Mouse (Mus musculus): ENCODE data around the gene Rbfox1. TPM values are rescaled to one million over a fixed set of nuclear protein-coding genes. Genes with fewer than 3 reads are reported as not detected.

Gene Rbfox1
- total RNA-seq, 2 experiments from 2014 or later: 186 to 195 TPM

DNA sequence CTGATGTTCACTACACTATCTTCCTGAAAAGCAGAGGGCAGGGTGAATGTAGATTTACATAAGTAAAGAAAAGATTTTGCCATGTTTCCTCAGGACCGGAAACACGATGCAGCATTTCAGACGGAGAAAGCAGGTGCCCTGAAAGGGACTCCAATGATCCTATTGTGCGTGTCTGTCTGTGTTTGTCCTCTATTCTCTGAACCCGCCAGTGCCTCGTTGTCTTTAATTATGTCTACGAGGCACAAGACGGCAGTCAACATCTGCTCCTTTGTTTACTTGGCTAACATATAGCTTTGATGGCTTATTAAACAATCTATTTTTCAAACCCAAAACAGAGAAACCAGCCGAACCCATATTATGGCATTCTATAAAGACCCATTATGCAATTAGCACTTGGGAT, 1167.3 kb downstream of the Rbfox1 start:
- intact Hi-C loops (cut with DNase I): loop anchor here (5.0 kb wide), 1 partner anchor 880 kb away; no protein-coding TSS in a partner anchor
- DNase-seq: no peak

DNA sequence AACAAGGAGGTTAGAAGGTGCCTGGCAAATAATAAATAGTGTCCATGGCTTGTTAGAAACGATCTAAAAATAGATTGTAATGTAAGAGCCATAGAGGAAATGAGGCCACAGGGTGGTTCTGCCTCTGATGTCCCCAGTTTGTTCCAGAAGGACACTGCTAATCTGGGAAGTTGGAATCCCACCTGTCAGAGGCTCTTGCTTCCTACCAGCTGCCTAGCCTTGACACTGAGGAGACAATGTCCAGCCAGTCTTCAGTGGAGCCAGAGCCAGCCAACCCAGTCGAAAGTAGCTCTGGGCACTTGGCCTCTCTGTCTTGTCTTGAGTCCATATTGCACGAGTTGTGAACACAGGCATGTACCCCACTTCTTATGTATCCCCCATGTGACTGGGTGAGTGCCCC, 1172.6 kb downstream of the Rbfox1 start:
- intact Hi-C loops (cut with DNase I): loop anchor here (5.0 kb wide), 1 partner anchor 40 kb away; no protein-coding TSS in a partner anchor
- peak in 1 of 2 experiments; percentile 18 for DNase-seq

DNA sequence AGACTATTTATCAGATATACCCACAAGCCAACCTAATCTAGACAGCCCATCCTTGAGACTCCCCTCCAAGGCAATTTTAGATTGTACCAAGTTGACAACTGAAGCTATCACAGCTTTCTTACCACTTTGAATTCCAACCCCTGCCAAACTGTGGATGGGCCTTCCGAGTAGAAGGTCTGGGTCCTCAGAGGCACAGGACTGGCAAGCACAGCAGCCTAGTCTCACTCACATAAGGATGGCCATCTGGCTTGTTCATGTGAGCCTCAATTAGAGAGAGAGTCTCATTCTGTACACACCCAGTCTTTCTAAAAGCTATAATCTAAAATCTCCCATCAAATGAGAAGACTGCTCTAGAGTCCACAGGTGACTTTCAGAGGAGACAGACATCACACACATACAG, 1173.4 kb downstream of the Rbfox1 start:
- no peak for DNase-seq
- intact Hi-C loops (cut with DNase I): loop anchor here (5.0 kb wide), 1 partner anchor 39 kb away; no protein-coding TSS in a partner anchor

DNA sequence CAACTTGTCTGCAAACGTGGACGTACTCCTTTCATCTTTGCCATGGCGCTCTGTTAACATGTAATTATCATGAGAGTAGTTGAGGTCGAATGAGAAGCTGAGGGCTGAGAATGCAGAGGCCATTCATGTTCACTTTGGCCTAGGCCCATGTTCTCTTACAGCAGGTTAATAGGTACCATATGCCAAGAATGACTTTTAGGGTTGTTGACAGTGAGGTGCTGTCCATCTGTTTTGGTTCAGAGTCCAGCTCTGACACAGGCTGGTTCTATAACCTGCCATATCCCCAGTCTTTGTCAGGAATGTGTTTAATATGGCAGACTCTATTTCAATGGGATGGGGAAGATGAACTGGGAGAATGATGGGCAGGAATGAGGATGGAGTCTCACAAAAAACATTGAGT, 1174.4 kb downstream of the Rbfox1 start:
- intact Hi-C loops (cut with DNase I): loop anchor here (5.0 kb wide), 1 partner anchor 38 kb away; no protein-coding TSS in a partner anchor
- no peak for DNase-seq

DNA sequence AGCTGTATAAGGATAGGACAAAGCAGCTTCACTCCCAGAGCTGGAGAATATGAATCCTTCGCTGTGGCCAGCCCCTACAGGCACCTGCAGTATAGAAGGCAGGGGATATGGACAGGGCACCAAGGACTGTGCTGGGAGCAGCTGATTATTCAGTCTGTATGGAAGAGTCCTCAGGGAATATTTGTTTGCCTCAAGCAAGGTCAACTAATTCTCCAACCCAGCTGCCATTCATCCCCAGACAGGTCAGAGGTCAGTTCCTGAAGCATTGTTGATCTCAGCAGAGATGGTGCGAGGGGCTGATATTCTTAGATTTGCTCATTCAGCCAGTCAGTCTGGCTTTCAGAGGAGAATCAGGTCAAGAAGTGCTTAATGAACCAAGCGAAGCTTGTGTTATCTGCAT, 1175.7 kb downstream of the Rbfox1 start:
- intact Hi-C loops (cut with DNase I): no loop called here
- no peak for DNase-seq

DNA sequence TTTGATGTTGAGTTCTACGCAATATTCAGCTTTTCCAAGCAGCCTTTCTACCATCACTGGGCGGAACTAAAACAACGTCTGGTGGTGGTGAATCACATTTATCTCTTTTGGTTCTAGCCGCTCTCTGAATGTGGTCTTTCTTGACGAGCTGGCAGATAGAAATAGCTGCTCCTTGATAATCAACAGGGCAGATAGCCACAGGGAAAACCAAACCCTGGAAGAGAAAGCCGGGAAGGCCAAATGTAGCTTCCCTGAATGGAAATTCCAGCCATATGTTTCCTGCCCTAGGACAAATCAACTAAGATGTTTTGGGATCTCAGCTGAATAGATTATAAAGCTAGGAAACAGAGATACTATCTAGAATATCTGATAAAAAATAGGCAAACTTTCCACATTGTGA, 1177.4 kb downstream of the Rbfox1 start:
- intact Hi-C loops (cut with DNase I): no loop called here
- no peak for DNase-seq

DNA sequence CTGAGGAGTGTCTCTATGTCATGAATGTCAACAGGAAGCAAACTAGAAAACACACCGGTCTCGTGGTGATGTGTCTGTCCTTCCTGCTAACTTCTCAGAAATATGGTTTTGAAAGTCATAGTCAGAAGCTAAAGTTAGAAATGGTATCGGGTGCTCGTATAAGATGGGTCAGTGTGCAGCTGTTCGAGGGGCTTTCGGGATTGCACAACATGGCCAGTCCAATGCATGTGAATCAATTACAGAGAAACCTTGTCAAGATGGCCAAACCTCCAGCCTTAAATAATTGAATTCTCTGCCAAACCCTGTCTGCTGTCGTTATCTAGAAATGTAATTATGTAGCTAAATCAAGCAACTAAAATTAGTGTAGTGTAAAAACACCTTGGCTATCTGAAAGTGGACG, 1182.0 kb downstream of the Rbfox1 start:
- intact Hi-C loops (cut with DNase I): no loop called here
- no peak for DNase-seq

DNA sequence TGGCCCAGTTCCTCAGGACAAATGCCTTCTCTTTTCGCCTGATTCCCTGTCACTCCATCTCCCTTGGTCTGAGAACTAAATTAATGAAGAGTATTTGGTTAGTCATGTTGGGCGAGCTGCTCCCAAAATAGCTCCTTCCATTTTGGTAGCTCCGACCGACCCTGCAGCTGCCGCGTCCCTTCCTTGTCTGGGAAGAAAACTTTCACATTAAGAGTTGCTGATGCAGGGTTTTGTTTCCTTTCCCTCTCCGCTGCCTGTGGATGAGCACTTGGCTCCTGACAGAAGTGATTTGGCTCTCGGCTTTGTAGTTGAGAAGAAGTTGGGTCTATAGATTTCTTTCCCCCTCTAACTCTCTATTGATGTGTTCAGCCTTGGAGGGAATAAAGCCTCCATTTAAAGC, 1184.4 kb downstream of the Rbfox1 start:
- no peak for DNase-seq
- intact Hi-C loops (cut with DNase I): no loop called here

DNA sequence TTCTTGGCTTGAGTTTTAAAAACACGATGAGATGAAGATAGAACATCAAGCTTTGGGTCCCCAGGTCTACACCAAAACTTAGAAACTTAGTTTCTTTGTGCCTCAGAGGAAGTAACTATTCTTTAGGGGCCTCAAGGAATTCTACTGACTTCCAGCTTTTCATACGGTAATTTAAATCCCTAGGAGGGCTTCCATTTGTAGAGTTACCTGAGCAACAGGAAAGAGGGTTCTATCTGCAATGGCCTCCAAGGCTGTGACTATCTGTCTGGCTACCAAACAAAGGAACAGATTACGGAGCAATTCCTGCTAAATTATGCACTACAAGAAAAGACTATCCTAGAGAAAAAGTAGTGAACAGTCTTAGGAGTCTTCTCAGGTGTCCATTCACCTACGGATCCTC, 1189.6 kb downstream of the Rbfox1 start:
- no peak for DNase-seq
- intact Hi-C loops (cut with DNase I): no loop called here

DNA sequence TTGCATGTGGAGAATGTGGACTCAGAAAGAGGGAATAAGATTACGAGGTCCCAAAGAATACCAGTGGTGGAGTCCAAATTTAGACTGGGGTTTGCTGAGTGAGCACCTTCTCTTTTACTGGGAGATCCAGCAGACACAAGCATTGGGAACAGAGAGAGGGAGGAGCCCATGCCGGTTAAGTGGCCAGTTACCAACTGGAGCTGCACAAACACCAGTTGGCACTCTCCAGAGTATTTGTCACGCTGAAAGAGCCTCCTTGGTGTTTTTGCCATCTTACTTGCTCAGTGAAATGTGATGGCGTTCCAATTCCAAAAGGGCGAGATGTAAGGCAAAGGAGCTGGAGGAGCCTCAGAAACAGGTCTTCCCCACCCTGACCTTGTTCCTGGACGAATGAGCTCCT, 1190.6 kb downstream of the Rbfox1 start:
- no peak for DNase-seq
- intact Hi-C loops (cut with DNase I): no loop called here

DNA sequence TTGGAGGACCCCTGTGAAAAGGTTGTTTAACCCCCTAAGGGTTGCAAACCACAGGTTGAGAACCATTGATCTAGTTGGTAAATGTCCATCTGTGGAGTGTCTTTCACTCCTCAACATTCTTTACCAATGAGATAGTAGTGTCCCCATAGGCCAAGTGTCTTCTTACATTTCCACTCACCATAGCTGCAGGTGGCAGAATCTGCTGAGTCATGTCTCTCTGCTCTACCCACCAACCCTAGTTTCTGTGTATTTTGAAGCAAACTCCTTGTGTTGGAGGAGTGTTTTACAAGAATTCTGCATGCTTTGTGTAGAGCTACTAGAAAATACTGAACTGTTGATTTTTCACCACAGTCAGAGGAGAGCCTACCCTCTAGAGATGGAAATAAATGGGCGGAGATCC, 1191.2 kb downstream of the Rbfox1 start:
- no peak for DNase-seq
- intact Hi-C loops (cut with DNase I): no loop called here

DNA sequence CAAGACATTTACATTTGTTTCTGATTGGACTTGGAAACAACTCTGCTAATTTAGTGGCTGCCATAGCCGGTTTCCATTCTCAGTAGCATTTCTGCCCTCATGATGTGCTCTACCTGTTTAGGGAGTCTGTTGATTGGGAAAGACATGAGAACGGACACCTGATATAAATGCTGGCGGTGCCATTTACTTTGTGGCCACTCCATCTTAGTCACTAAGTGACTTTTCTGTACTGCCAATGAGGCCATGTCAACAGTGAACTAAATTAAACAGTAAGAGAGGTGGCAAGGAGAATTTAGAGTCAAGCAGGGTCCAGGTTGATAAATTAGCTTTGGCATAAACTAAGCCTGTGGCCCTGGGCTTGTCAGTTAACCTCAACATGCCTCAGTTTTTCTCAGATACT, 1191.6 kb downstream of the Rbfox1 start:
- DNase-seq: no peak
- intact Hi-C loops (cut with DNase I): no loop called here

DNA sequence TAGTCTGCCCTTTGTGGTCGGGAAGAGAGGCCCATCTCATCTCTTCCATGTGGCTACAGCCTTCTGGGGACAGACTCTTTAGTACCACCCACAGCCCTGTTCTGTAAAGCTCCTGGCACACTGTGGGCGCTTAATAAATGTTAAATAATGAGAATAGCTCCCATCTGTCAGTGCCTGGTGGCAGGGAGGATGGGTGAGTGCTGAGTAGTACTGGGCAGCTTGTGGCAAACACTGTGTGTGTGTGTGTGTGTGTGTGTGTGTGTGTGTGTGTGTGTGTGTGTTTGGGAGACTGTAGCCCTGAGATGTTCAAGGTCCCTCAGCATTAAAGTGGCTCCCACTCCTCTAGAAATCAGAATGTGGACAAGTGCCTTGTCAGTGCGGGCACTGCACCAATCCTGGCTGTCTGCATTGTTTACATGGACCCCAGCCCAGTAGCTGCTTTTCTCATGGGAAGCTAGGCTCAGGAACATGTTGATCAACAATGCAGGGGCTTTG, 1196.0 kb downstream of the Rbfox1 start:
- intact Hi-C loops (cut with DNase I): no loop called here
- DNase-seq: no peak

DNA sequence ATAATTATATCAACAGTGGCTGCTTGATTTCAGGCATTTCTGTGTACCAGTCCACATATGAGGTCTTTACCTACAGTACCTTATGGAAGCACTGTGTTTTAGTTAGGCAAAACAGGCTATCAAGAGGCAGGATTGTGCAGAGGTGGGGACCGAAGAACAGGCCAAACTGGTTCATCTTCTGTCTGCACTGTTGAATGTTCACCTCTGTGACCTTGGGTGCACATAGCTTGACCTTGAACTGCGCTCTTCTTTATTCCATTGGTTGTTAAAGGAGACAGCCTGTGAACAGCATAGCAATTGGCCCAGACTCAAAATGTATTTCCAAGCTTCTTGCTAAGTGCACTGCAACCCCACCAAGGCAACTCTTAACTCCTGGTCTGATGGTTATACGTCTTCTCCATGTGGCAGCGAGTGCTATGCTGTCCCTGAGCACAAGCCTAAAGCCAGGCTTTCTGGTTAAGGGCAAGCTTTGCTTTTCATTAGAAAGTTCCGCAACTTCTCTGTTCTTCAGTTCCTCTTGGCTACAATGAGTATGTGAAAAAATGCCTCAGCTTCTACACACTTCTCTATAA, 1196.6 kb downstream of the Rbfox1 start:
- intact Hi-C loops (cut with DNase I): no loop called here
- no peak for DNase-seq

DNA sequence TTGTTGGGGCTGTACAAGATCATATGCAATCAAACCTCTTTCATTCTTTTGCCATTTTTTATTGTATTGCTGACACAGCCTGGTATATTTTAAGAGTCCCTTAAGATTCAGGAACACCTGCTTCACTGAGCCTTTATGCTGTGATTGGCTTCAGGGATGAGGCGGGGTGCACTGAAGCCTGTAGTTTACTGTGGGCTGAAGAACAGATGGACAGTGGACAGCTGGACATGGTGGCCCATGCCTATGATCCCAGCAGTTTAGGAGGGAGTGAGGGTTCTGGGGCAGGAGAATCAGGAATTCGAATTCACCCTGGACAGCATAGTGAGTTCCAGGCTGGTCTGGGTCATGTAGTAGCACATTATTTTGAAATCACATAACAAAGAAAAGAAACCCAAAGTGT, 1198.8 kb downstream of the Rbfox1 start:
- intact Hi-C loops (cut with DNase I): no loop called here

DNA sequence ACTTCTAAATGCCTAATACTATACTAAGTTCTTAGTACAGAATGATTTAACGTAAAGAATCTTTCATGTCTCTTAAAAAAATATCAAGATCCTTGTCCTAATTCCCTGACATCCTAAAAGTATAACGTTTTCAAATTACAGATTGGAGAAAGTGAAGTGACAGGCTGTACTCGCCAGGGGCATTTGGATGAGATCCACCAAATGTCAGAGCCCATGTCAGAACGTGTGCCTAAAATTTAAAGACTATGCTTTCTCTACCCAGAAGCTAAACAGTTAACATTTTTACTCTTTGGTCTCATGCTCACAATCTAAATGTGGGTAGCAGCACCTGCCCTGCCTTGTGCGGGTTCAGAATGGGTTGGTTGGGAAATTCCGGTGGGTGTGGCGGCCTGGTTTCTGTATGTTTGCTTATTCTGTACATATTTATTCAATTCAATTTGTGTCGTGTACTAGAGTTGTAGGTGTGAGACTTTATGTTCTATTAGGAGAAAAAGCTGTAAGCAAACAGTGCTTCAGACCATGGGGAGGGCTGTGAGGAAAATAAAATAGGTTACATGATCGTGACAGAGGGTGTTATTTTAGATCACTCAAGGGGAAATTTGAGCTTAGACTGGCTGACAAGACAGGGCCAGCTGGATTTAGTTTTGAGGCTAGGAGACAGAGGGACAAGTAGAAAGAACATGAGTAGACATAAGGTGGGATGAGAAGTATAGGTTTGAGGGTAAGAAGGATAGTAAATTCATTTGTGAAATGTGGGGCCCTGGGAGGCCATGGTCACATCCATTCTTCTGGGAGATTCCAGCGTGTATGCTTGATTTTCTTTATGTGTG, 1203.7 kb downstream of the Rbfox1 start:
- no peak for DNase-seq
- intact Hi-C loops (cut with DNase I): no loop called here

More for the DNA sequence above, 1198.8 kb downstream of the Rbfox1 start:
- DNase-seq: no peak

DNA sequence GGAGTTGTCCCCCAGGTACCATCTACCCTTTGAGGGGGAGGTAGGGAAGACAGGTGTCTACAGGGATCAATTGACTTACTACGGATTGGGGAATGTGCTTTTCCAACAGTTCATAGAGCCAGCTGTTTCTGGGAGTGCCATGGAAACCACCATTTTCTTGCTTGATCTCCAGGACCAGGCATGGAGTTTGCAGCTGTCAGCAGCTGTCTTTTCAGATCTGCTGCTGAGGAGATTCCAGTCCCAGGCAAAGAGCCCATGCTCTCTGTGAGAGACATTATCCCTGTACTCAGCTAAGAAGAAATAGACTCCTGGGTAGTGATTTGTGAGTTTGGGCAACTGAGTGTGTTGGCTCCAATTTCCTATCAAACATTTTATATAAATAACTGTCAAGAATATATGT, 1204.3 kb downstream of the Rbfox1 start:
- intact Hi-C loops (cut with DNase I): no loop called here
- no peak for DNase-seq

DNA sequence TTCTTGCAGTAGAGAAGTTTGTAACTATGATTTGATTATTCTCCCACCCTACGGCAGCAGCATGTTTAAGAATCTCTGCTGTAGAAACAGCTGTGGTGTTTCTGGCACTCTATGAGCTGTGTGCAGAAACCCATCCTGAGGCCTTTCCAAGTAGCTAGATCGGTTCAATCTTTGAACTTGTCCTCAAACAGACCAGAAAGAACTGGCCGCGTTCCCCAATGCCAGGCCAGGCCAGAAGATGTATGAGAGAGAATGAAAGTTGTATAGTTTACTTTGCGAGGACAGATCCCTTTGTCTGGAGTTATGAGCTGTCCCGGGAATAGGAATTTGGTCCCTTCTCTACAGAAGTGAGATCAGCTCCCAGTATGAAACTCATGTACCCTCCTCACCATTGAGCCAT, 1205.0 kb downstream of the Rbfox1 start:
- DNase-seq: no peak
- intact Hi-C loops (cut with DNase I): no loop called here

DNA sequence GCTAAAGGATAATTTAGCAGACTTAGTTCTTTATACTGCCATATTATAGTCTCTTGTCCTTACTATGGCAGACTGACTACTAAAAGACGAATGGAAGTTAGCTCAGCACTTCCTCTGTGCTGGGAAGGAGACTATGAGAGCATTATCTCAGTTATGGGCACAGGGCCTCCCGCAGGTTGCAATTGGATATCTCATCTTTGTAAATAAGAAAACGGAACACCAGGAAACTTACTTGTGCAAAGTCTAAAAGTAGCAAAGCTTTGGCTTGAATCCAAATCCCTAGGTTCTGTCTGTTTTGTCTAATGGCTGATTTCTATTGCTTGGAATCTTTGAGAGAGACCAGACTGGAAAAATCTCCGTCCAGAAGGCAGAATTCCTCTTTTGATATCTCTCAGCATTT, 1207.7 kb downstream of the Rbfox1 start:
- no peak for DNase-seq
- intact Hi-C loops (cut with DNase I): no loop called here

DNA sequence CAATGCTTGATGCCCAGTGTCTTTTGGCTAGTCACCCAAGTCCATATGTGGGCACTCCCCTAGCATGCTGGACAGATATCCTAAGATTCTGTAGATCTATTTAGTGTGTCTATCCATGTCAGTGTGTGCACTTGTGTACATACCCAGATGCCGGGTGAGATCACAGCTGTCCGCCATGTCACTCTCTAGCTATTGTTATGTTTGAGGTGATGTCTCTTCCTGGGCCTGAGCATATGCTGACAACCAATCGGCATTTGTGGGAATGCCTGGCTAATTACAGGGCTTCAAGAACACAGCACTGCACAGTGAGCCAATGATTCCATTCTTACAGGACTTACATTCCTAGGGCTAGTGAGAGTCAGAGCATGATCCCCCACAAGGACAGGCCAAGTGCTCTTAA, 1208.5 kb downstream of the Rbfox1 start:
- intact Hi-C loops (cut with DNase I): no loop called here
- no peak for DNase-seq

DNA sequence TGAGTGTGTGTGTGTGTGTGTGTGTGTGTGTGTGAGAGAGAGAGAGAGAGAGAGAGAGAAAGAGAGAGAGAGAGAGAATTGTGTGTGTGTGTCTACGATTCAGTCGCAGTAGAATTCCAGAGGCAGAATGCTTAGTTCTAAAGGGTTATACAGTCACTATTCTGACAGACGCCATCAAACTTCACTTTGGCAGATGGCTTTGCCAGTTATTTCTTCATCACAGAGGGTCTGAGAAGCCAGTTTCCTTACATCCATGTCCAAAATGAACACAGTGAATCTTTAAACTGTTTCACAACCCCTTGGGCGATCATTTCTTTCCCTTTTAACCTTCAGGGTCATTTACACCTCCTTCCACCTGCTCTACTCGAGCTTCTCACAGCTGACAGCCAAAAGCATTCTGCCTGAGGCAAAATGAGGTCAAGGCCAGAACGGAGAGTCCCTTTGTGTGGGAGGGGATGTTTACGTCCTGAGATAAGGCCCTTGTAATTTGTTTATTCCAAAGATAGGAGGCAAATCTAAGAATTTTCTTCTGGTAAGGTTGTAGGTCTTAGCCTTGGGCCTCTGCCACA, 1209.1 kb downstream of the Rbfox1 start:
- intact Hi-C loops (cut with DNase I): no loop called here

DNA sequence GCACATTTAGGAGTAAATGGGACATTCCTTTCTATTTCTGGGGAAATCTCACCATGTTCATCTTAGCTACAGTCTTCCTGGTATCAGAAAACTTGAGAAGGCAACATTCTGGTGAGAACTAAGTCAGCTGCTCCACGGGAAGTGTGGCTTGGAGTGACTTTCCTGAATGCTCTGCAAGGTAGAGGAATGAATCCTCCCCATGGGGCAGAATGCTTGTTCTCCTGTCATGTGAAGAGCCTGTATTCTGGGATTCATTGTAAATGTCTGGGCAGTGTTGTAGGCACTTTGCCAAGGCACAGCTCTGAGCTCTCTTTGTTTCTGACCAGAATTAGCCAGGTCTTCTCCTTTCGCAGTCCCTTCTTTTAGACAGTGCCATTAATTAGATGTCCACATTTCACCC, 1211.9 kb downstream of the Rbfox1 start:
- no peak for DNase-seq
- intact Hi-C loops (cut with DNase I): loop anchor here (5.0 kb wide), 1 partner anchor 40 kb away; no protein-coding TSS in a partner anchor

More for the DNA sequence above, 1209.1 kb downstream of the Rbfox1 start:
- no peak for DNase-seq

All from gastrocnemius, postnatal 36 days (tissue).